Mouse (Mus musculus) lung, postnatal 0 days (tissue): ENCODE measurements at regions not wholly inside any gene's neighbourhood (a gene's known extent, or its start where the extent isn't known, plus 50 kb on each side); places are given as distances from the start of the nearest gene placed in this dataset.

ENCODE experiments used
- ATAC-seq: fragments of 200-750 bp; cut with Nextera tagmentation; 2 replicates; pipeline ENCODE4 v1.8.0; 2017; ENCODE audit warnings: moderate library complexity
- DNase-seq: peaks from one replicate; pipeline ENCODE4 v3.0.0-alpha.2; 2016; ENCODE audit warnings: low spot score
- H3K27ac ChIP-seq: fragments of 300-500 bp; sonication (generic); 2 replicates; pipeline ENCODE4 v1.5.1; 2014; ENCODE audit warnings: antibody characterized with exemption, mild to moderate bottlenecking, low read length, mixed read lengths
- H3K27me3 ChIP-seq: fragments of 300-500 bp; sonication (generic); replicated peaks from 2 replicates; pipeline ENCODE4 v1.6.1; 2014; ENCODE audit warnings: low read length, mixed read lengths; ENCODE audit not compliant: insufficient read depth
- H3K36me3 ChIP-seq: fragments of 300-500 bp; sonication (generic); 2 replicates; pipeline ENCODE4 v1.6.1; 2014; ENCODE audit warnings: low read length, mixed read lengths; ENCODE audit not compliant: insufficient read depth
- H3K4me1 ChIP-seq: fragments of 300-500 bp; sonication (generic); 2 replicates; pipeline ENCODE4 v1.6.1; 2014; ENCODE audit warnings: antibody characterized with exemption, low read depth, low read length, mixed read lengths; ENCODE audit not compliant: insufficient read depth
- H3K4me2 ChIP-seq: fragments of 300-500 bp; sonication (generic); replicated peaks from 2 replicates; pipeline ENCODE4 v1.6.1; 2014; ENCODE audit warnings: low read depth, mild to moderate bottlenecking, low read length, moderate library complexity, mixed read lengths
- H3K4me3 ChIP-seq: fragments of 300-500 bp; sonication (generic); 2 replicates; pipeline ENCODE4 v1.5.1; 2014; ENCODE audit warnings: low read depth, low read length
- H3K9ac ChIP-seq: fragments of 300-500 bp; sonication (generic); replicated peaks from 2 replicates; pipeline ENCODE4 v1.6.1; 2014; ENCODE audit warnings: low read depth, mild to moderate bottlenecking
- H3K9me3 ChIP-seq: fragments of 300-500 bp; sonication (generic); 2 replicates; pipeline ENCODE4 v1.6.1; 2016; ENCODE audit warnings: low read length, mixed read lengths
- CTCF ChIP-seq: IDR thresholded peaks from 2 replicates; pipeline ENCODE4 v1.5.1; 2016; ENCODE audit warnings: antibody characterized with exemption, mild to moderate bottlenecking
- EP300 ChIP-seq: IDR thresholded peaks from 2 replicates; pipeline ENCODE4 v1.6.1; 2016; ENCODE audit warnings: antibody characterized with exemption, mild to moderate bottlenecking, control low read depth
- WGBS: fragments of 180-500 bp; shearing (Covaris S2); extraction: QIAGEN DNeasy Blood & Tissue Kit; methylation state at CpG from one replicate; pipeline ENCODE4 v1.1.7; 2014; 5-methylcytosine and 5-hydroxymethylcytosine counted together

DNA sequence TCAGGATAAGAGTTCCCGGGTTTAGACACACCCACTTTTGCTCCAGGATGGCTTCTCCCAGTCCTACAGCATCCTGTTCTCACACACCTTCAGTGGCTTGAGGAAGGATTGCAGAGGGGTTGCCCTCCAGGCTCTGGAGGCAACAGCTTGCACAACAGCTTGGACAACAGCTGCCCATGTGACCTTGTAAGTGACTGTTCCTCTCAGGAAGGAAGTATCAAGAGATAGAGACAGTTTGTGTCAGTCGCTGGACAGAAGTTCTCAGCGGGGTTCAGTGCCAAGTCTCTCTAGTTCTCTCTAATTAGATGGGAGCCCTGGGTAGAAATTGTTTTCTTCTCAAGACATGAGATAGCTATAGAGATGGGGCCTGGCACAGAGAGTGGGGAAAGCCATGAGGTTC lies 252.9 kb upstream of the Tle3 start:
- ATAC-seq (no peak), DNase-seq (peak; percentile 9)
- TF ChIP-seq CTCF (no peak), EP300 (no peak)
- no peaks in the 10 kb centered on the region for H3K9me3 ChIP-seq
- no peak overlapping the region for H3K27ac ChIP-seq
- no peak overlapping the region for H3K9ac ChIP-seq
- no peaks in the 10 kb centered on the region; the same call in 1 of the 2 replicates for H3K27me3 ChIP-seq
- no peaks in the 10 kb centered on the region for H3K4me1 ChIP-seq
- H3K4me2 ChIP-seq = no peak overlapping the region
- 33% methylated on average over 3 of the region's 3 CpGs for WGBS
- no peak overlapping the region for H3K4me3 ChIP-seq
- H3K36me3 ChIP-seq = no peaks in the 10 kb centered on the region

DNA sequence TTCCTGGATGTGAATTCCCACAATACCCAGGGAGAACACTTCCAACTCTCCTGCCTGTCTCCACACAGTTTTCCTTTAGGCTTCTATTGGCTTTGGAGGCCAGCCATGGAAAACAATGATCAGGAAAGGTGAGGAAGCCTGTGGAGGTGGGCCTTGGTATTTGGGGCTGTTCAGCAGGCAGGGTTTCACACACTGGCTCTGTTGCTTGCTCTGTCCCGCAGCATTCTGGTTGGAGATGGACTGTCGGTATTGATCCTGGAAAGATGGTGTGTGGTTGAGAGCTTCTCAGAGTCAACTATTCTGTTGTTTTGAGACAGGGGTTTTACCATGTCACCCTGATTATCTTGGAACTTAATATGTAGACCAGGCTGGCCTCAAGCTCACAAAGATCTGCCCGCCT lies 251.6 kb upstream of the Tle3 start:
- H3K4me3 ChIP-seq = no peak overlapping the region
- H3K4me1 ChIP-seq = no peaks in the 10 kb centered on the region
- TF ChIP-seq EP300 = no peak
- TF ChIP-seq CTCF = no peak
- H3K9ac ChIP-seq = no peak overlapping the region
- no peaks in the 10 kb centered on the region for H3K36me3 ChIP-seq
- no peak for DNase-seq
- no peaks in the 10 kb centered on the region; the same call in 1 of the 2 replicates for H3K27me3 ChIP-seq
- ATAC-seq = no peak
- no peak overlapping the region for H3K4me2 ChIP-seq
- H3K9me3 ChIP-seq = no peaks in the 10 kb centered on the region
- no peak overlapping the region for H3K27ac ChIP-seq
- WGBS = 86% methylated on average over 3 of the region's 3 CpGs

DNA sequence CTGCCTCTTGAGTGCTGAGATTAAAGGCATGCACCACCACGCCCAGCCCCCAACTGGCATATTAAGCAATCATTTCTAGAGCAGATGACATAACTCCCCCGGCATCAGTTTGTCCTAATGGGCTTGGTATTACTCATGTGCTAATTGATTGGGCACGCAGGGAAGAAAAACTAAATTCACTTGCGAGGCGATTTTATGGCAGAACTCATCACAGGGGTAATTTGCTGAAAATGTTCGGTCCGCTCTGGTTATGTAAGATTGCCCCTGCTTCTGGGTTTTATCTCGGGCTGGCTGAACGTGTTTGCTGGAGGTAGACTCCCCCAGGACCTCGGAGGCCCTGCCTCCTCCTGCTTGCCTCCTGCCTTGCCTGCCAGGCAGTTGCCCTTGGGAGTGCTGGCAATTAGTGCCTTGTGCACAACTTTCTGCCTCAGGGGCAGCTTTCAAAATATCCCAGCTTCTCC lies 251.2 kb upstream of the Tle3 start:
- Histone ChIP-seq H3K36me3 (no peaks in the 10 kb centered on the region), H3K9ac (no peak overlapping the region), H3K27me3 (no peaks in the 10 kb centered on the region; the same call in 1 of the 2 replicates), H3K4me1 (no peaks in the 10 kb centered on the region), H3K27ac (no peak overlapping the region), H3K4me3 (no peak overlapping the region), H3K9me3 (no peaks in the 10 kb centered on the region), H3K4me2 (no peak overlapping the region)
- 69% methylated on average over 10 of the region's 10 CpGs for WGBS
- DNase-seq (no peak), ATAC-seq (no peak)
- TF ChIP-seq CTCF (no peak), EP300 (no peak)

DNA sequence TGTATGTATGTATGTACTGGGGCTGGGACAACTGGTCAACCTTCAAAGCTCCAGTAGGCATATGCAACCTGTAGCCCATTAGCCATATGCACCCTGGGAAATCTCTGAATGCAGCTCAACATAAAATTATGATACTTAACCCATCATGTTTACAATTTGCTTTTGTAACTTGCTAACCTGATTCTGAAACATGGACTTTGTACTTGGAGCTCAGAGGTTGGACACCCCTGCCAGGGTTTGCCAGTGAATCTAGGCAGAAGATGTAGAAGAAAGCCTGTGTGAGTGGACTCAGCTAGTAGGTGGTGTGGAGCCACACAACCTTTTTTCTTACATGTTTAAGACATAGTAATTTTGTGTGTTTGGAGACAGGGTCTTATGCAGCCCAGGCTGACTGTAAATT lies 248.7 kb upstream of the Tle3 start:
- Histone ChIP-seq H3K9ac (no peak overlapping the region), H3K36me3 (no peaks in the 10 kb centered on the region), H3K4me1 (no peaks in the 10 kb centered on the region), H3K27ac (no peak overlapping the region), H3K4me3 (no peak overlapping the region), H3K27me3 (no peaks in the 10 kb centered on the region), H3K4me2 (no peak overlapping the region), H3K9me3 (no peaks in the 10 kb centered on the region)
- no peak for DNase-seq
- ATAC-seq = no peak
- TF ChIP-seq EP300 (no peak), CTCF (no peak)

DNA sequence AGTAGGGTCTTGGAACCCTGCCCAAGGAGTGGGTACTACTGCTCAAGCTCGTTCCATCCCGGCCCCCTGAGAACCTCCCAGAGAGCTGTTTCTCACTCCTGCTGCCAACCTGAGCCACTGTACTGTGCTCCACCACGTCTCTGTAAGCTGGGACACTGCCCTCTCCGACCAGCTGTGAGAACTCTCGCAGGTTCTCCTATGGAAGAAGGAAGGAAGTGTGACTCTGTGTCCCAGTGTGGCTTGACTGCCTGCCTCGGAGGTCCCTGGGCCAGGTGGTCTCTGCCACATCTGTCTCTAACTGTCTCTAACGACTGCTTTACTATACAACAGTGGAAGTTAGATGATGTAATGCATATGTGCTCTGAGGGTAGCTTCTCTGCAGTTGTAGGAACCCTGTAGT lies 246.4 kb upstream of the Tle3 start:
- H3K9me3 ChIP-seq = no peaks in the 10 kb centered on the region
- no peak overlapping the region for H3K27ac ChIP-seq
- no peak for ATAC-seq
- H3K9ac ChIP-seq = no peak overlapping the region
- H3K4me3 ChIP-seq = no peak overlapping the region
- no peaks in the 10 kb centered on the region for H3K4me1 ChIP-seq
- no peak for DNase-seq
- no peak overlapping the region for H3K4me2 ChIP-seq
- no peaks in the 10 kb centered on the region for H3K36me3 ChIP-seq
- WGBS = 64% methylated on average over 7 of the region's 7 CpGs
- H3K27me3 ChIP-seq = 0 out of 2 replicates have a peak, but pooled peaks cover 3% of the 10 kb centered on the region
- TF ChIP-seq CTCF = no peak
- no peak for TF ChIP-seq EP300

DNA sequence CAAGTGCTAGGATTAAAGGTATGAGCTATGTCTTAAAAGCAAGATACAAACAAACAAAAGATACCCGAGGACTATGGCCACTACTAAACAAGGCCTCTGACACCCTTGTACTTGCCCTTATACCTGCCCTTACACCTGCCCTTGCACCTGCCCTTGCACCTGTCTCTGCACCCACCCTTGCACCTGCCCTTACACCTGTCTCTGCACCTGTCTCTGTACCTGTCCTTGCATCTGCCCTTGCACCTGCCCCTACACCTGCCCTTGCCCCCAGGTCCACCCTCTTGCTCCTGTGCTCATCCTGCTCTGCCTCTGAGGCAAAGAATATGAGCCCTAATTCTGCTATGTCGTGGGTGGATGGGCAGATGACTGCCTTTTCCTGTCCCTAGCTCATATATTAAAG lies 244.1 kb upstream of the Tle3 start:
- Histone ChIP-seq H3K36me3 (no peaks in the 10 kb centered on the region), H3K4me2 (no peak overlapping the region), H3K4me3 (no peak overlapping the region), H3K4me1 (no peaks in the 10 kb centered on the region), H3K27me3 (0 out of 2 replicates have a peak, but pooled peaks cover 3% of the 10 kb centered on the region), H3K9me3 (no peaks in the 10 kb centered on the region), H3K27ac (no peak overlapping the region), H3K9ac (no peak overlapping the region)
- ATAC-seq = no peak
- no peak for TF ChIP-seq EP300
- TF ChIP-seq CTCF = no peak
- no peak for DNase-seq
- WGBS = 42% methylated on average over 2 of the region's 2 CpGs

DNA sequence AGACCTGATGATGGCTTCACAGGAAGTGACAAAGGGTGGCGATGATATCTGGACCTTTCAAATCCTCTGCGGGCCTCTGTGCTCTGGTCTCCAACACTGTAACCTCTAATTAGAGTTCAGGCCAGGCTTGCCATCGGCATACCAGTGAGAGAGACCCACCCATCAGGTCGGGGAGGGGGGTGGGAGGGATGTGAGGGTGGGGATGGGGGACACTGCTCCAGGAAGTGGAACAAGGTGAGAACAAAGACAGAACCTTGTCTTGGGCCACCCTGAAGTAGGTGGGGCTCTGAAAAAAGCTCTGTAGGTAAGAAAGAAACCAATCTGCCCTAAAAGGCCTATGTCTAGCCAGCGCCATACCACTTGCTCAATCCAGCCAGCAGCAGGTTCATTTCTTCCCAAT lies 243.0 kb upstream of the Tle3 start:
- ATAC-seq (no peak), DNase-seq (no peak)
- H3K4me1 ChIP-seq = no peaks in the 10 kb centered on the region
- no peak overlapping the region for H3K9ac ChIP-seq
- no peaks in the 10 kb centered on the region for H3K9me3 ChIP-seq
- WGBS = 65% methylated on average over 5 of the region's 5 CpGs
- no peak overlapping the region for H3K4me2 ChIP-seq
- H3K4me3 ChIP-seq = no peak overlapping the region
- H3K27ac ChIP-seq = no peak overlapping the region
- no peak for TF ChIP-seq EP300
- TF ChIP-seq CTCF = no peak
- no peaks in the 10 kb centered on the region for H3K36me3 ChIP-seq
- 0 out of 2 replicates have a peak, but pooled peaks cover 3% of the 10 kb centered on the region for H3K27me3 ChIP-seq
